Mouse (Mus musculus) c-Kit-negative CD71-positive TER-119-positive erythroid progenitor cells, embryonic 14.5 days (primary cell): Measurements from ENCODE around the gene Ascl5.

Source experiments
- DNase-seq: peaks from one replicate; pipeline ENCODE4 v3.0.0-alpha.2; 2013; ENCODE audit warnings: low read depth, low spot score

The Ascl5 gene

DNA sequence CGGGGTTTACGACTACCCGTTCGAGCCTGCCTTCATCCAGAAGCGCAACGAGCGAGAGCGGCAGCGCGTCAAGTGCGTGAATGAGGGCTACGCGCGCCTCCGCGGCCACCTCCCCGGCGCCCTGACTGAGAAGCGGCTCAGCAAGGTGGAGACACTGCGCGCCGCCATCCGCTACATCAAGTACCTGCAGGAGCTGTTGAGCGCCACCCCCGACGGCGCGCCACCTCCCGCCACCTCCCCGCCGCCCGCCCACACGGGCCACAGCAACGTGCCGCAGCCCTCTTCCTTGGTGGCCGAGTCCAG lies 360 bp downstream of the Ascl5 start:
- no peak for DNase-seq

DNA sequence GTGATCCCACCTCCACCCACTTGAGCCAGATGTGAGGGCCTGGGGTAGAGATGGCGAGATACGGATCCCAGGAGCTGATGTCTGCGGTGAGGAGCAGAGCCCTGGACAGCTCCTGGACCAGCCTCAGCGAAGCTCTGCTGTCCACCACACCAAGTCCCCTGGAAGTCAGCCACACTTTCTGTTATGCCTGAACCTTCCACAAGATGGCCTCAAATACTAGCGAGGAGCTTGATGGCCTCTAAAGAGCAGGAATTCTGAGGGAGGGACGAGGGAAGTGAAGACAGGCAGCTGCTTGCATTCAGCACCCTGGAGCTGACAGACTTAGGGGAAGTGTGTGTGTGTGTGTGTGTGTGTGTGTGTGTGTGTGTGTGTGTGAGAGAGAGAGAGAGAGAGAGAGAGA lies 861 bp downstream of the Ascl5 start:
- no peak for DNase-seq

DNA sequence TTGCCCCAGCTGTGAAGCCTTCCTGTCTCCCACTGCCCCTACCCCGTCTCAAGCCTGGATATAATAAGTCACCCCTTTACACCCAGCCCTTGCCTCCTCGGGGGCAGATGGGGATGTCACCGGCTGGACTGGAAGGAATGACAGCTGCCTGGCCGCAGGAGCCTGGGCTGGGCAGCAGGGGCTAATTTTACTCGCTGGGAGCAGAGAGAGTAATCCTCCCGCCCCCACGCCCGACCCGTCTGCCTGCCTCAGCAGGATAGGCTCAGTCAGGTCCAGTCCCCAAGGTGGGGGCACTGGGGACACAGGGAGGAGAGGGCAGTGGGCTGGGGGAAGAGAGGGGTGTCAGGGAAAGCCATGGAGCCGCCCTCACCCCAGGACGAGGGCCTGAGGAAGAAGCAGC lies 1.9 kb downstream of the Ascl5 start, which contains the start of gene Cacna1s:
Gene Cacna1s, plus strand, starts transcription at position 204 of the 400 bp plus-strand sequence.
- DNase-seq, result no peak

DNA sequence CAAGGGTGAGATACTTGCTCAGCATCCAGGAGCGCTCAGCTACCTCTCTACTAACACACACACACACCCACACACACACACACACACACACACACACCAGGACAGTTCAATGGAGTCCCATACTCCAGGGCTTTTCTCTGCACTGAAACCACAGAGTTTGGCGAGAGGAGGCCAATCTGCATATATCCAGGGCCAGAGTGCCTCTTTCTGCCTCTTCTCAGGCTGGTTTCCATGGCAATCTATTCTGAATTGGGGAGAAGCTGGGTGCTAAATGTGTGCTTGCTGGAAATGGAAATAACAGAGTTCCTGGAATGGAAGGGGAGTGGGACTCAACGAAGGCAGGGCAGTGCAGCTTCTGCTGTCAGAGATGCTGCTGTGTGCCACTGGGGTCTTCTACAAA lies 5.2 kb downstream of the Ascl5 start:
- DNase-seq, result no peak

DNA sequence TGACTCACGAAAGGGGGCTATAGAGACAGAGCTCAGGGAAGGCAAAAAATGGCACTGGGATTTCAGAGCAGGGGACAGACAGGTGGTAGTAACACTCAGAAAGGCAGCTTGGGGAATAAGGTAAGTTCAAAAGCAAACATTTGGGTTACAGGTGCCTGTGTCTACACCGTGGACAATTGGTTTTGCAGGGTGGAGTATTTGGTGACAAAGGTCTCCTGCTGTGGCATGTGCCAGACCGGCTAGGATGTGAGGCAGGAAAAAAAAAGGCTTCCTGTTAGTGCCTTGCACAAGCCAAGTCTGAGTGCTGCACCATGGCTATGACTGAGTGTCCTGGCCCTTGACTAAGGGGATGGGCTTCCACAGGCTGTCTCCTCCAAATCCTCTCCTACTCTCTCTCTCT lies 8.0 kb downstream of the Ascl5 start:
- DNase-seq, result no peak

DNA sequence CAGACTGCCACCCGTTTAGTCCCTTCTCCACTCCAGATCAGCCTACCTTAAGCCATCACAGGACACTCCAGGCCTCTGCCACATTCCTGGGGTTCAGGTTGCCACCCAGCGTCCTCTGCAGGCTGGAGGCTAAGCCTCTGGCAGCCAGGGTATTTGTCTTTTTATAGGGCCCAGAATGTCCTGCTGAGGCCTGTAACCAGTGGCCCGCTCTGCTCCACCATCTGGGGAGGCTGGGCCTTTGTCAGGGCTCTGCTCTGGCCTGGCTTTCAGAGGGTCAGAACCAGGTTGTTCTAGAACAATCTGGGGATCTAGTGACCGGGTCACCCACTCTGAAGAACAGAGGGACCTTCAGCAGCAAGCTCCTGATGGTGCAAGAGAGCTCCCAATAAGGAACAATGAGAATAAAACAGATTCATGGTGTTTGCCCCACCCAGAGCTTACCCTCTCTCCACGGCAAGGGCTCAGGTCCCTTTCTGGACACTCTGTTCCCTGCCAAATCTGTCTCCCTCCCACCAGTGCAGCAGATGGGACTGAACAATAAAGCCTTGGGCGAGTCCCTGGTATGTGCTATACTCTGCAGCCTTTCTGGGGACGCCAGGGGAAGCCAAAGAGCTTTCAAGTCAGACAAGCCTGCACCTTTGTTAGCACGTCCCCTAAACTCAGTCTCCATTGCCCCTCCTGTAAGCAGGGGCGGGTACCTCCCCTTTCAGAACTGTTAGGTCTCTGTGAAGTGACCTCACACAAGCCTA lies 10.6 kb downstream of the Ascl5 start:
- DNase-seq, result no peak

DNA sequence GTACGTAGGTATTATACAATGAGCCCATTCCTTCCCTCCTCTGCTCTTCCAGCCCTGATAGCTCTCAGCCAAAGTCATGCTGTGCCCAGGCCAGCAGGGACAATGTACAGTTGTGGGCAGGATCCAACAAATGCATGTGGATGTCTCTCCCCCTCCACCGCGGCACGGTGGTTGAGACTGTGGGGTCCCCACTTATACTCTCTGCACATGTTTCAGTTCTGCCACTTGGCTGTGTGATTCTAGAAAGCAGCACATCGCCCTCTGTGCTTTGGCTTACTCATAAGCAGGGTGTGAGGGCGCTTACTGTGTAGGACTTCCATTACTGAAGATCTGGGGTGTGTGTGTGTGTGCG lies 11.2 kb downstream of the Ascl5 start:
- DNase-seq, result no peak

DNA sequence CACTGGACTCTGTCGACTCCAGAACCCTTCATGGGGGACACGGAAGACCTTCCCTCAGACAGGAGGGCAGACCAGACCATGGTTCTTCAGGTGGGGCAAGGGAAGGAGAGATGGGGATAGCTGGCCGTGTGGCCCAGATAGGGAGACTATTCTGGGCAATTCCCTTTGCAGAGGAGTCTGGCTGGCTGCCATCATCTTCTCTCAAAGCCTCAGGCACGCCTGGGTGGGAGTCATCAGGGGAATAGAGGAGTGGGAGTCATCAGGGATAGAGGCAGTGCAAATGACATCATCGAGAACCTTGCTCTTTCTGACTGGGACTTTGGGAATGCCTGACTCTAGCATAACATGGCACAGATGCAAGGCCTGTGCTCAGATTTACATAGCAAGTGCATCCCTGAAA lies 13.4 kb downstream of the Ascl5 start:
- DNase-seq, result no peak

DNA sequence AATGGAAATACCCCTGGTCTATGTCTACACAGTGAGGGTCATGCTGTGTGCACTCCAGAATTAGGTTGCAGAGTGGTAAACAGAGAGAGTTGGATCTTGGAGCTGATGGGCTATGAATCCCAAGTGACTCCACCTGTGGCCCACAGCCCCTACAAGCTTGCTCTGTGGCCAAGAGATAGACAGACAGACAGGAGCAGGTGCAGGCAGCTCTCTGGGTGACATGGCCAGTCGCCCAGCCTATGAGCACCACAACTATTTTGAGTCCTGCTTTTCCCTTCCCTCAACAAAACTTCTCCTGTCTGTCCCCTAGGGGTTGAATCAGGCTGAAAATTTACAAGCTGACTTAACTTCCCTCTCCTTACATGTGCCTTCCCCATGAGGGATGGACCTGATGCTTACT lies 16.0 kb downstream of the Ascl5 start:
- no peak for DNase-seq

DNA sequence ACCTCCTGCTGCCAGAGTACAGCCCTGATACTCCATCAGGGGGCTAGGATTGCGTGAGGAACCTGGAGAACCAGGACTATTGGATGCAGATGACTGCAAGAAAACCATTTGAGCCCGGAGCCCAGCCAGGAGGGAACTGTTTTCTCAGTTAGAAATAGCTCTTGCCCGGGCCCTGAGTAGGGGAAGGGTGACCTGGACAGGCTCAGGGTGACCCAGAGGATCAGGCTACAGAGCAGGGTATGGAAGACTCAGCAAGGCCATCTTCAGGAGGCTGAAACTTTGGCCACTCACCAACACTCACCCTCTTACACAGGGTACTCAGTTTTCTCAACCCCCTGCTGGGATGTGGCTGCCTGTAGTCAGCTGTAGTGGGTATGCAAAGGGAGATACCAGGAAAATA lies 17.0 kb downstream of the Ascl5 start:
- no peak for DNase-seq

DNA sequence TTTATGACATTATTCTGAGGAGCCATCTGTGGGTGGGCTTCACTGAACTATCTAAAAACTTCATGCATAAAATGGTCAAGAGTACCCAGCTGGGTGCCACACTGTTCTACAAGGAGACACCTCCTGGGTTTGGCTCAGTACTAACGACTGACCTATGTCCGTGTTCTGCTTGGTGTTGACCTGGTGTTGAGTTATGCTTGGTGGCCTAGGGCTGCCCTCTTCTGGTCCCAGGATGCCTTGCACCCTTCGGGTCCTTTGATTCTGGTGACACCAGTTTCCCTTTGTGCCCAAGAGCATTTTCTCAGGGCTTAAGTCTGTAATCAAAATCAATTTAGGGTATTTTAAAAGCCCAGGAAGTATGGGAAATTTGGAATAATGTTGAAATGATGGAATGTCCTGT lies 25.5 kb downstream of the Ascl5 start:
- DNase-seq, result peak; percentile 21

DNA sequence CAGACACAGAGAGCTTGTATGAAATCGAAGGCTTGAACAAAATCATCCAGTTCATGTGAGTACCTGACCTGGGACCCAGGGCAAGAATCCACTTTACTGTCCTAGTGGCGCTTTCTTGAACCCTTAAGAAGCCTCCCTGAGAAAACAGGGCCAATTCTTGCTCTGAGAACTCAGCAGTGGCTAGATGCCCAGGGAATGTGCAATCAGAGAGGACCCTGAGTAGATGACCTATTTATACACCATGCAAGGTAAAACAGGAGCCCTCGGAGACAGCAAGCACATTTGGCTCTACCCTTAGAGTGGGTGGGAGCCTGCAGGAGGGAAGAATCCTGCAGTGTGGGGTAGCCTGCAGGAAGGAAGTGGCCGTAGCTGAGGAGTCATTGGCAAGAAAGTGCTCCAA lies 27.1 kb downstream of the Ascl5 start:
- DNase-seq, result no peak

DNA sequence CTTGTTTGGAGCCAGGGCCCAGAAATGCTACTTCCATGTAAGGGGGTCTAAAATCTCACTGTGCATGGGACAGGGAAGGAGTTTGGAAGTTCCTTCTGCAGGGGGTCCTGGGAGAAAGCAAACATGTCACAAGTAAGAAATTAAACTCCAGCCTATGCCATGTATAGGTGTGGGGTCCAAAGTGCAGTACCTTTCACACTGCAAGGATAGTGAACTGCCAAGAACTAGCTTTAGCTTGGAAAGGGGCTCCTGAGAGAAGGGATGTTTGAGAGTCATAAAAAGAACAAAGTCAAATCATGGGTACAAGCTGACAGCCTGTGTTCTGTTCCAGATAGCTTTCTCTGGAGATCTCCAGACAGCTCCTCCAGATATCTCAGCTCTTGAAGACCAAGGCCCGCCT lies 30.6 kb downstream of the Ascl5 start:
- DNase-seq, result no peak

DNA sequence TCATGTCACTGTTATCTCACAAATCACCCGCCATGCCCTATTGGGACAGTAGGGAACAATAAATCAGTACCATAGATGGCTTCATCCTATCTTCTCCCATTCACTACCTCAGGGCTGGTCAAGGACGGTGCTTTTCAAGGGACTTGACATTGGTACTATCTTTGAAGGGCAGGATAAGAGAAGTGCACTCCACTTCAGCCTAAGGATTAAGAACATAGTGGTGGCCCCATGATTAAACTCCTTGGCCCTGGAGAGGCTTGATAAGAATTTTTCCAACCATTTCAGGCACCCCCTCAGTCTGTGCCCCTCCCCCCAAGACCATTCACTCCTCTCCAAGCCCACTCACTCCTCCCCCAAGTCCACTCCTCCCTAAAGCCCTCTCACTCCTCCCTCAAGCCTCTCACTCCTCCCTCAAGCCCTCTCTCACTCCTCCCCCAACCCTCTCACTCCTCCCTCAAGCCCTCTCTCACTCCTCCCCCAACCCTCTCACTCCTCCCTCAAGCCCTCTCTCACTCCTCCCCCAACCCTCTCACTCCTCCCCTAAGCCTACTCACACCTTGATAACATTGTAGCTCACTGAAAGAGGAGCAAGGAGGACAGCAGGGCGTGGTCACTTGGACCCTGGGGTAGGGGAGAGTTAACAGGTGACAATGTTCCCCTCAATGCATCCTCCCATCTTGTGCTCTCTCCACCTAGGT lies 35.5 kb downstream of the Ascl5 start:
- no peak for DNase-seq

DNA sequence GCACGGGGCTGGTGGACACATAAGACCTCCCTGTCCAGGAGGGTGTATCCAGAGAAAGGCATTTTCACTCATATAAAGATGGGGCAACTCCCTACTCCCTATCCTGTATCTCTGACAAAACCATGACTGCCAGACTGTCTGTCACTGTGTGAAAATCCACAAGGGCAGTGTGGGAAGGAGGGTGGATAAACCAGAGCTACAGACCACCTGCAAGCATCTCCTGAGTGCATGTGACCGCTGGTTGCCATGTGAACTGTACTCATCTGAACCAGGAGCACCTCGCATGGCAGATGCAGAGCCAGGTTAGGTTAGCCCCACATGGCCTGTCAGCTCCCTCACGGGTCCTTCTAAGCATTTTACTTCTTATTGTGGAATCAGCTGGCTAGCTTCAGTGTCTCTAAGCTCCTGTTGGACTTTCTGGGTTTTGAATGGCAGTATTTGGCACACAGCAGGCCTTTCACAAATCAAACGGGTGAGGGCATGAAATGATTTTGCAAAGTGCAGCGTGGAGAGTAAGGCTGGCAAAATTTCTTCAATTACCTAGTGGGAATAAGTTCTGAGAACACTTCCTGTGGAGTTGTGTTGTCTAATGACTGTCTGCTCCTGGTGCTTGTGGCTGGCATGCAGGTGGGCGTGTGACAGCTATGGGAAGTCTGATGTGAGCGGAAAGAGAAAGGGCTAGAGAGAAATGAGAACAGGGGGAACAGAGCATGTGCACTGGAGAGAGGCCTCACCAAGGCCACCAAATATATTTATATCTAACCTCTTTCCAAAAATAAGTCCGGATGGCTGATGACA lies 39.0 kb downstream of the Ascl5 start:
- DNase-seq, result no peak

DNA sequence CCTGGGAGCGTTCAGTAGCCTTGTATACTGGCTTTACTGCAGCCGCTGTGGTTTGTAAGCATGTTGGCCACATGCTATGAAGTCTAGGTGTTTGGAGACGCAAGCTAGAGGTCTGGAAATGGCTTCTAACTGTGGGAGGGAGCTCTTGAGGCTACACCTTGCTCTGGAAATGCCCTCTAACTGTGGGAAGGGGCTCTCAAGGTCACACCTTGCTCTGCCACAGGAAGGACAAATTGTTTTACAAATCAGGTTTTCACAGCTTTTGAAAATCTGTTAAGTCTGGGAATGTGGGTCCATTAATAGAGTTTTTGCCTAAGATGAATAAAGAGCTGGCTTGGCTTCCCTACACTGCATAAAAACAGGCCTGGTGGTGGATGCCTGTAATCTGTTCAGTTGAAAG lies 43.1 kb downstream of the Ascl5 start:
- no peak for DNase-seq

DNA sequence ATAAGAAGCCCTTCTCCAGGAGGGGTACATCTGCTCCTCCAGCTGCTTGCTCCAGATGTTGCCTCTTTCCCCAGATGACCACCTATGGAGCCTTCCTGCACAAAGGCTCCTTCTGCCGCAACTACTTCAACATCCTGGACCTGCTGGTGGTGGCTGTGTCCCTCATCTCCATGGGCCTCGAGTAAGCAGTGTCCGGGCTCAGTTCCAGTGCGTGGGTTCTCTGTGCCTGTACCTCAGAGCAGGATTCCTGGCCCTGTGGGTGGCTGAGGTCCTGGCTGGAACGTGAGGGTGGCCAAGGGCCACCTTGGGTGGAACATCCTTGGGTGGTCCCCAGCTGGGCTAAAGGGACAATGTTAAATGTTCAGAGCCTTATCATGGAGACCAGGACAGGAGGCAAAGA lies 44.2 kb downstream of the Ascl5 start:
- no peak for DNase-seq
